Mouse (Mus musculus): ENCODE data around the gene Chmp3. TPM values are rescaled to one million over a fixed set of nuclear protein-coding genes. Genes with fewer than 3 reads are reported as not detected.

Gene Chmp3
- polyA plus RNA-seq, 1 experiment from 2014 or later, result 54.3 TPM

- no peak overlapping the region for H3K4me3 ChIP-seq (ENCODE audit: low read depth, low read length)
- DNase-seq (ENCODE audit: low spot score) (no peak), ATAC-seq (ENCODE audit: insufficient read depth, low FRiP score, low TSS enrichment) (no peak)
- 93% methylated on average over 1 of the region's 1 CpGs for WGBS
- no peak overlapping the region for H3K27ac ChIP-seq (ENCODE audit: low read depth, low read length)
- no peak overlapping the region for H3K4me2 ChIP-seq (ENCODE audit: low read depth)
- no peaks in the 10 kb centered on the region for H3K9me3 ChIP-seq (ENCODE audit: control insufficient read depth, low read length)
- no peaks in the 10 kb centered on the region for H3K4me1 ChIP-seq (ENCODE audit: control insufficient read depth, insufficient read depth, low read length)
- no peaks in the 10 kb centered on the region for H3K36me3 ChIP-seq (ENCODE audit: control insufficient read depth, insufficient read depth, low read length)
- no peak overlapping the region for H3K9ac ChIP-seq (ENCODE audit: low read length)
- H3K27me3 ChIP-seq (ENCODE audit: control insufficient read depth, insufficient read depth, low read length), result no peaks in the 10 kb centered on the region
These were observed 31.8 kb downstream of the Chmp3 start for GRCm38 (mm10) chr6:71575359-71575758.

- 94% methylated on average over 11 of the region's 11 CpGs for WGBS
- no peak overlapping the region for H3K9ac ChIP-seq (ENCODE audit: low read length)
- no peaks in the 10 kb centered on the region for H3K27me3 ChIP-seq (ENCODE audit: control insufficient read depth, insufficient read depth, low read length)
- H3K27ac ChIP-seq (ENCODE audit: low read depth, low read length), result no peak overlapping the region
- no peaks in the 10 kb centered on the region; the same call in 1 of the 2 replicates for H3K36me3 ChIP-seq (ENCODE audit: control insufficient read depth, insufficient read depth, low read length)
- DNase-seq (ENCODE audit: low spot score) (no peak), ATAC-seq (ENCODE audit: insufficient read depth, low FRiP score, low TSS enrichment) (no peak)
- no peak overlapping the region for H3K4me3 ChIP-seq (ENCODE audit: low read depth, low read length)
- H3K4me2 ChIP-seq (ENCODE audit: low read depth), result no peak overlapping the region
- H3K4me1 ChIP-seq (ENCODE audit: control insufficient read depth, insufficient read depth, low read length), result no peaks in the 10 kb centered on the region
- no peaks in the 10 kb centered on the region for H3K9me3 ChIP-seq (ENCODE audit: control insufficient read depth, low read length)
These were observed 35.9 kb downstream of the Chmp3 start for GRCm38 (mm10) chr6:71579478-71579877.

DNA sequence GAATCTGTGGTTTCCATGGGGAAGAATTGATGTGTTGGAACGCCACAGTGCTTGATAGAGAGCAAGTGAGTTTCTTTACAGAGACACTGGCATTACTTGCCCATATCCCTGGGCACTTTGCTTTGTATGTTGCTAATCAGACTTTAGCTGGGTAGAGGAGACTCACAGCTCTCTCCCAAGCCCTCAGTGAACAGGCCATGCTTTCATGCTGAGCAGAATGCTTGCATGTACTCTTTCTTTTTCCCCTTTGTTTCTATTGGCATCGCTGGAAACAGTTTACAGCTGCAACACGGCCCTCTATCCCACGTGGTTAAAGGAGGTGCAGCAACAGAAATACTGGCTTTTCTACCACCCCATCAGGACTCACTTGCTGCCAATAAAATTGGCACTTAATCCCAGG lies 39.6 kb downstream of the Chmp3 start:
- H3K4me3 ChIP-seq (ENCODE audit: low read depth, low read length), result no peak overlapping the region

DNA sequence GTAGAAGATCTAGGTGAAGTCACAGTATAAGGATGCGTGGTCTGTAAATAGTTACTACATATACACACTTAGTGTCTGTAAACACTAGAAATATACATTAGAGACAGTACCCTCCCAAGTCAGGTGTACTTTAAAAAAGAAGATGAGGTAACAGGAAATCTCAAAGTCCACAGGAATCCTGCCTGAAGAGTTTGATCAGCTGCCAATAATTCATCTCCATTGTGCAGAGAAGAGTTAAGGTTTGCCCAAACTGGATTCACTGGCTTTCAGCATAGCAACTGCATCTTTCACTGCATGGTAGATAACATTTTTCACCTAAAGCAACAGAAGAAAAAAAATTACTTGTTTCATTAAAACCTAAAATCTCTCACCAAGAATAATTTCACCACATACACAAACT lies 45.8 kb downstream of the Chmp3 start:
- Histone ChIP-seq H3K9ac (ENCODE audit: low read length) (no peak overlapping the region), H3K27ac (ENCODE audit: low read depth, low read length) (no peak overlapping the region), H3K4me1 (ENCODE audit: control insufficient read depth, insufficient read depth, low read length) (no peaks in the 10 kb centered on the region), H3K4me2 (ENCODE audit: low read depth) (no peak overlapping the region), H3K27me3 (ENCODE audit: control insufficient read depth, insufficient read depth, low read length) (no peaks in the 10 kb centered on the region), H3K36me3 (ENCODE audit: control insufficient read depth, insufficient read depth, low read length) (peaks cover 21% of the 10 kb centered on the region), H3K4me3 (ENCODE audit: low read depth, low read length) (no peak overlapping the region), H3K9me3 (ENCODE audit: control insufficient read depth, low read length) (no peaks in the 10 kb centered on the region)
- no peak for DNase-seq (ENCODE audit: low spot score)
- 100% methylated on average over 1 of the region's 1 CpGs for WGBS
- no peak for ATAC-seq (ENCODE audit: insufficient read depth, low FRiP score, low TSS enrichment)

More for the DNA sequence above, 39.6 kb downstream of the Chmp3 start:
- H3K27ac ChIP-seq (ENCODE audit: low read depth, low read length), result no peak overlapping the region
- H3K9me3 ChIP-seq (ENCODE audit: control insufficient read depth, low read length), result no peaks in the 10 kb centered on the region
- no peak overlapping the region for H3K4me2 ChIP-seq (ENCODE audit: low read depth)
- no peak for ATAC-seq (ENCODE audit: insufficient read depth, low FRiP score, low TSS enrichment)
- H3K4me1 ChIP-seq (ENCODE audit: control insufficient read depth, insufficient read depth, low read length), result no peaks in the 10 kb centered on the region
- no peaks in the 10 kb centered on the region for H3K27me3 ChIP-seq (ENCODE audit: control insufficient read depth, insufficient read depth, low read length)
- no peak for DNase-seq (ENCODE audit: low spot score)
- 70% methylated on average over 4 of the region's 4 CpGs for WGBS
- no peaks in the 10 kb centered on the region; the same call in none of the 2 replicates for H3K36me3 ChIP-seq (ENCODE audit: control insufficient read depth, insufficient read depth, low read length)
- no peak overlapping the region for H3K9ac ChIP-seq (ENCODE audit: low read length)

- Histone ChIP-seq H3K27me3 (ENCODE audit: control insufficient read depth, insufficient read depth, low read length) (no peaks in the 10 kb centered on the region), H3K9ac (ENCODE audit: low read length) (no peak overlapping the region), H3K4me1 (ENCODE audit: control insufficient read depth, insufficient read depth, low read length) (no peaks in the 10 kb centered on the region), H3K4me2 (ENCODE audit: low read depth) (no peak overlapping the region), H3K27ac (ENCODE audit: low read depth, low read length) (no peak overlapping the region), H3K9me3 (ENCODE audit: control insufficient read depth, low read length) (no peaks in the 10 kb centered on the region), H3K4me3 (ENCODE audit: low read depth, low read length) (no peak overlapping the region), H3K36me3 (ENCODE audit: control insufficient read depth, insufficient read depth, low read length) (peaks cover 21% of the 10 kb centered on the region)
- no peak for DNase-seq (ENCODE audit: low spot score)
- WGBS, result 95% methylated on average over 4 of the region's 4 CpGs
- no peak for ATAC-seq (ENCODE audit: insufficient read depth, low FRiP score, low TSS enrichment)
These were observed 46.6 kb downstream of the Chmp3 start for GRCm38 (mm10) chr6:71590154-71590553.

GRCm38 (mm10) chr6:71607756-71608155 lies 64.2 kb downstream of the Chmp3 start:
- ATAC-seq (ENCODE audit: insufficient read depth, low FRiP score, low TSS enrichment), result no peak
- Histone ChIP-seq H3K4me2 (ENCODE audit: low read depth) (no peak overlapping the region), H3K27me3 (ENCODE audit: control insufficient read depth, insufficient read depth, low read length) (no peaks in the 10 kb centered on the region), H3K36me3 (ENCODE audit: control insufficient read depth, insufficient read depth, low read length) (peaks cover 16% of the 10 kb centered on the region), H3K27ac (ENCODE audit: low read depth, low read length) (no peak overlapping the region), H3K9me3 (ENCODE audit: control insufficient read depth, low read length) (no peaks in the 10 kb centered on the region), H3K4me3 (ENCODE audit: low read depth, low read length) (no peak overlapping the region), H3K9ac (ENCODE audit: low read length) (no peak overlapping the region), H3K4me1 (ENCODE audit: control insufficient read depth, insufficient read depth, low read length) (no peaks in the 10 kb centered on the region)
- DNase-seq (ENCODE audit: low spot score), result no peak
- WGBS, result 92% methylated on average over 3 of the region's 3 CpGs

GRCm38 (mm10) chr6:71608994-71609393 lies 65.4 kb downstream of the Chmp3 start:
- H3K27ac ChIP-seq (ENCODE audit: low read depth, low read length), result no peak overlapping the region
- H3K4me1 ChIP-seq (ENCODE audit: control insufficient read depth, insufficient read depth, low read length), result no peaks in the 10 kb centered on the region
- H3K36me3 ChIP-seq (ENCODE audit: control insufficient read depth, insufficient read depth, low read length), result peaks cover 16% of the 10 kb centered on the region
- ATAC-seq (ENCODE audit: insufficient read depth, low FRiP score, low TSS enrichment) (no peak), DNase-seq (ENCODE audit: low spot score) (no peak)
- H3K4me2 ChIP-seq (ENCODE audit: low read depth), result no peak overlapping the region
- H3K9me3 ChIP-seq (ENCODE audit: control insufficient read depth, low read length), result no peaks in the 10 kb centered on the region
- no peaks in the 10 kb centered on the region for H3K27me3 ChIP-seq (ENCODE audit: control insufficient read depth, insufficient read depth, low read length)
- no peak overlapping the region for H3K4me3 ChIP-seq (ENCODE audit: low read depth, low read length)
- H3K9ac ChIP-seq (ENCODE audit: low read length), result no peak overlapping the region

DNA sequence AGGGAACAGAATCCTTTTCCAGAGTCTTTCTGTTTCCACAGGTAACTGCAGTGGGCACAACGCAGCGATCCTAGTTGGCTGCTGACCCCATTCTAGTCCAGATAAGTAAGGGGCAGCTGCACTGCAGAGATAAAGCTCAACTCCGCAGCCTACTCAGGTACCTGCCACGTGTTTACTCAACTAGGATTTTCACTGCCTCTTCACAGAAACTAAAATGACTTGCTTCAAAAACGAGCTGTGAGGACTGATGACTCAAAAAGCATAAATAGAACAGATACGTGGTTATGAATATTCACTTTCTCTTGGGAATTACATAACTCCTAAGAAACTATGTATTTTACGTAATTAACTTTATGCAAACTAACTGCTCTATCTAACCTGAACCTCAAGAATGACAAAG lies 66.4 kb downstream of the Chmp3 start:
- no peak overlapping the region for H3K4me3 ChIP-seq (ENCODE audit: low read depth, low read length)
- no peak overlapping the region for H3K4me2 ChIP-seq (ENCODE audit: low read depth)
- H3K36me3 ChIP-seq (ENCODE audit: control insufficient read depth, insufficient read depth, low read length), result peaks cover 17% of the 10 kb centered on the region
- no peak for ATAC-seq (ENCODE audit: insufficient read depth, low FRiP score, low TSS enrichment)
- H3K4me1 ChIP-seq (ENCODE audit: control insufficient read depth, insufficient read depth, low read length), result no peaks in the 10 kb centered on the region
- H3K9me3 ChIP-seq (ENCODE audit: control insufficient read depth, low read length), result no peaks in the 10 kb centered on the region
- no peak overlapping the region for H3K9ac ChIP-seq (ENCODE audit: low read length)
- no peak for DNase-seq (ENCODE audit: low spot score)
- H3K27ac ChIP-seq (ENCODE audit: low read depth, low read length), result no peak overlapping the region
- 93% methylated on average over 7 of the region's 7 CpGs for WGBS
- H3K27me3 ChIP-seq (ENCODE audit: control insufficient read depth, insufficient read depth, low read length), result no peaks in the 10 kb centered on the region

- ATAC-seq (ENCODE audit: insufficient read depth, low FRiP score, low TSS enrichment) (no peak), DNase-seq (ENCODE audit: low spot score) (no peak)
- Histone ChIP-seq H3K9me3 (ENCODE audit: control insufficient read depth, low read length) (no peaks in the 10 kb centered on the region), H3K27ac (ENCODE audit: low read depth, low read length) (no peak overlapping the region), H3K27me3 (ENCODE audit: control insufficient read depth, insufficient read depth, low read length) (no peaks in the 10 kb centered on the region), H3K4me3 (ENCODE audit: low read depth, low read length) (no peak overlapping the region), H3K36me3 (ENCODE audit: control insufficient read depth, insufficient read depth, low read length) (peaks cover 23% of the 10 kb centered on the region), H3K4me1 (ENCODE audit: control insufficient read depth, insufficient read depth, low read length) (no peaks in the 10 kb centered on the region), H3K9ac (ENCODE audit: low read length) (no peak overlapping the region), H3K4me2 (ENCODE audit: low read depth) (no peak overlapping the region)
These were observed 69.6 kb downstream of the Chmp3 start for GRCm38 (mm10) chr6:71613225-71613624.

Measured in neural tube, embryonic 11.5 days (tissue).